Mouse (Mus musculus): ENCODE data around the gene Ttll1. TPM values are rescaled to one million over a fixed set of nuclear protein-coding genes. Genes with fewer than 3 reads are reported as not detected.

The Ttll1 gene
- total RNA-seq, 2 experiments from 2014 or later = 33.8 to 38.1 TPM

- DNase-seq = no peak
Measured at GRCm38 (mm10) chr15:83455034-83455433, 55.7 kb downstream of the Ttll1 start.

- no peak for DNase-seq
Measured at GRCm38 (mm10) chr15:83454419-83454818, 56.3 kb downstream of the Ttll1 start.

- DNase-seq = no peak
Measured at GRCm38 (mm10) chr15:83453879-83454278, 56.8 kb downstream of the Ttll1 start.

- no peak for DNase-seq
Measured at GRCm38 (mm10) chr15:83452219-83452760, 58.4 kb downstream of the Ttll1 start.

- peak; percentile 48 to 49 for DNase-seq
Measured at GRCm38 (mm10) chr15:83451621-83452210, 59.0 kb downstream of the Ttll1 start.

GRCm38 (mm10) chr15:83450007-83450406 lies 60.7 kb downstream of the Ttll1 start:
- no peak for DNase-seq

GRCm38 (mm10) chr15:83448646-83449045 lies 62.0 kb downstream of the Ttll1 start:
- DNase-seq = no peak

- peak; percentile 72 to 77 for DNase-seq
Measured at GRCm38 (mm10) chr15:83447791-83448544, 62.7 kb downstream of the Ttll1 start.

- no peak for DNase-seq
Measured at GRCm38 (mm10) chr15:83445908-83446307, 64.8 kb downstream of the Ttll1 start.

GRCm38 (mm10) chr15:83445383-83445782 lies 65.3 kb downstream of the Ttll1 start:
- no peak for DNase-seq

GRCm38 (mm10) chr15:83444425-83444824 lies 66.3 kb downstream of the Ttll1 start:
- DNase-seq = no peak

GRCm38 (mm10) chr15:83442495-83443037 lies 68.1 kb downstream of the Ttll1 start:
- no peak for DNase-seq

GRCm38 (mm10) chr15:83440726-83441125 lies 70.0 kb downstream of the Ttll1 start:
- no peak for DNase-seq

GRCm38 (mm10) chr15:83436541-83436940 lies 74.2 kb downstream of the Ttll1 start:
- no peak for DNase-seq

- no peak for DNase-seq
Measured at GRCm38 (mm10) chr15:83435324-83436090, 75.2 kb downstream of the Ttll1 start.

- DNase-seq = no peak
Measured at GRCm38 (mm10) chr15:83434692-83435091, 76.0 kb downstream of the Ttll1 start.

Small RNAs within 50 kb of the gene (microRNA-seq; reads per million reads assigned to microRNA genes)
- gene Gm24575 = 0 reads per million in 2 experiments

Other genes starting within 250 kb of the Ttll1 start
- gene Arfgap3, start 160.6 kb downstream of the Ttll1 start, total RNA-seq (2021) = 10 to 100 TPM; 19.6 to 19.7 TPM
- gene Pacsin2, start 46.3 kb downstream of the Ttll1 start, total RNA-seq (2021) = 100 to 1,000 TPM in 1 of 2 experiments, 10 to 100 TPM in 1; 82.0 to 102 TPM
- gene Bik, start 16.0 kb upstream of the Ttll1 start, total RNA-seq (2021) = under 1 TPM in 1 of 2 experiments, not detected in 1; 0.37 TPM
- 1 to 10 TPM; 3.9 to 4.4 TPM for gene Tspo, start 52.7 kb upstream of the Ttll1 start, total RNA-seq (2021)
- gene Mcat, start 52.9 kb upstream of the Ttll1 start, total RNA-seq (2021) = 10 to 100 TPM; 24.0 to 25.0 TPM
- 10 to 100 TPM; 11.6 to 12.8 TPM for gene Ttll12, start 84.3 kb upstream of the Ttll1 start, total RNA-seq (2021)
- 10 to 100 TPM; 19.3 to 21.8 TPM for gene Scube1, start 214.1 kb upstream of the Ttll1 start, total RNA-seq (2021)

All from layer of hippocampus, postnatal 36 days (tissue).